Mouse (Mus musculus) intestine, embryonic 14.5 days (tissue): ENCODE results near the gene Milr1. TPM values are rescaled to one million over a fixed set of nuclear protein-coding genes. Genes with fewer than 3 reads are reported as not detected.

Experiments used
- ATAC-seq: fragments of 200-750 bp; cut with Nextera tagmentation; replicated peaks from 2 replicates; pipeline ENCODE4 v1.8.0; 2017; ENCODE audit warnings: low read depth, moderate number of reproducible peaks, moderate TSS enrichment, moderate library complexity; ENCODE audit not compliant: low FRiP score, low TSS enrichment
- DNase-seq: peaks from one replicate; pipeline ENCODE4 v3.0.0-alpha.2; 2018; ENCODE audit warnings: low spot score
- H3K27ac ChIP-seq: fragments of 300-500 bp; sonication (generic); 2 replicates; pipeline ENCODE4 v1.5.1; 2014; ENCODE audit warnings: low read depth, mild to moderate bottlenecking, control low read depth
- H3K27me3 ChIP-seq: fragments of 300-500 bp; sonication (generic); replicated peaks from 2 replicates; pipeline ENCODE4 v1.6.1; 2014; ENCODE audit warnings: low read length, control low read depth; ENCODE audit not compliant: control insufficient read depth, insufficient read depth
- H3K36me3 ChIP-seq: fragments of 300-500 bp; sonication (generic); 2 replicates; pipeline ENCODE4 v1.6.1; 2014; ENCODE audit warnings: low read length, control low read depth; ENCODE audit not compliant: control insufficient read depth, insufficient read depth
- H3K4me1 ChIP-seq: fragments of 300-500 bp; sonication (generic); replicated peaks from 2 replicates; pipeline ENCODE4 v1.6.1; 2014; ENCODE audit warnings: low read length, control low read depth, mixed read lengths; ENCODE audit not compliant: control insufficient read depth, insufficient read depth
- H3K4me2 ChIP-seq: fragments of 300-500 bp; sonication (generic); 2 replicates; pipeline ENCODE4 v1.6.1; 2014; ENCODE audit warnings: low read length
- H3K4me3 ChIP-seq: fragments of 300-500 bp; sonication (generic); 2 replicates; pipeline ENCODE4 v1.5.1; 2014; ENCODE audit warnings: low read depth, low read length, control low read depth, mixed read lengths
- H3K9ac ChIP-seq: fragments of 300-500 bp; sonication (generic); 2 replicates; pipeline ENCODE4 v1.6.1; 2014; ENCODE audit warnings: mild to moderate bottlenecking, low read length
- H3K9me3 ChIP-seq: fragments of 300-500 bp; sonication (generic); 2 replicates; pipeline ENCODE4 v1.6.1; 2016; ENCODE audit warnings: low read length, control low read depth; ENCODE audit not compliant: control insufficient read depth
- WGBS: fragments of 180-500 bp; shearing (Covaris S2); extraction: QIAGEN DNeasy Blood & Tissue Kit; methylation state at CpG from one replicate; pipeline ENCODE4 v1.1.7; 2014; 5-methylcytosine and 5-hydroxymethylcytosine counted together
- polyA plus RNA-seq: library from polyadenylated mRNA; unstranded; fragments of >200 nt; fragmentation: Nextera tagmentation; extraction: Ambion mirVana; gene quantifications from 2 replicates; pipeline ENCODE4 v1.2.1, GENCODE M21; 2014

Milr1 gene
- polyA plus RNA-seq, 1 experiment from 2014 or later, result 1.6 TPM

DNA sequence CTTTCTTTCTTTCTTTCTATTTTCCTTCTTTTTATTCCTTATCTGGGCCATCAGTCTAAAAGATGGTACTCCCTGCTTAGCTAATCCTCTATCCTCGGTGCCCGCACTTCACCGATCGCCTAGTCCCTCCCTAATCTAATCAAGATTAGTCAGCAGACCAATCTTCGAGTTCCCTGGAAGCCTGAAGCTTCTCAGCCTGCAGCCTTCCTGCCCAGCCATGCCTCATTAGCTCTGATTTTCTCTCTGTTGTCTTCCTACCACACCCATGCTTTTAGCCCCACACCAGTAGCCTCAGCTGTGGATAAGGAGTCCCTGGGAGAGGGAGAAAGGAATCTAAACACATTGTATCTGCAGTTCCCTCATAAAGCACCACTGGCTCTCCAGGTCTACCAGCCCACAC, 4.6 kb downstream of the Milr1 start:
- WGBS, result 57% methylated on average over 5 of the region's 5 CpGs
- Histone ChIP-seq H3K9me3 (no peaks in the 10 kb centered on the region), H3K36me3 (no peaks in the 10 kb centered on the region), H3K9ac (no peak overlapping the region), H3K4me2 (no peak overlapping the region), H3K4me3 (no peak overlapping the region), H3K27me3 (no peaks in the 10 kb centered on the region), H3K27ac (no peak overlapping the region), H3K4me1 (no peaks in the 10 kb centered on the region)
- ATAC-seq, result no peak
- no peak for DNase-seq

DNA sequence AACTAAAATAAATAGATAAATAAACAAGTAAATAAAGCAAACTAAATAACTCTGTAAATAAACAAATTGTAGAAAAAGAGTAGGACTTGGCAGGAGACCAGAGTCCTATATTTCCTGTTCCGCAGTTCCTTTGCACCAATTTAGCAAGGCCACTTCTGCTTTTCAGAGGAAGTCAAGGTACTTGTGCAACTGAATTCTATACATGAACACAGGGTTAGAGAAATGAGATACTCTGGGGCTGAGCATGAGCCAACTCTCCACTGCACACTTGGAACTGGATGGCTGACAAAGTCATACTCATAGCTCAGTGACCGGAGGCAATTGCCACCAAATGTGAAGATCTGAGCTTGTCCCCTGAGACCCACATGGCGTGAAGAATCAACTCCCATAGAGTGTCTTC, 8.0 kb downstream of the Milr1 start:
- Histone ChIP-seq H3K4me2 (no peak overlapping the region), H3K9ac (no peak overlapping the region), H3K27ac (no peak overlapping the region), H3K27me3 (no peaks in the 10 kb centered on the region), H3K4me1 (peaks cover 13% of the 10 kb centered on the region), H3K36me3 (no peaks in the 10 kb centered on the region), H3K9me3 (no peaks in the 10 kb centered on the region), H3K4me3 (no peak overlapping the region)
- 89% methylated on average over 3 of the region's 3 CpGs for WGBS
- DNase-seq (no peak), ATAC-seq (no peak)

DNA sequence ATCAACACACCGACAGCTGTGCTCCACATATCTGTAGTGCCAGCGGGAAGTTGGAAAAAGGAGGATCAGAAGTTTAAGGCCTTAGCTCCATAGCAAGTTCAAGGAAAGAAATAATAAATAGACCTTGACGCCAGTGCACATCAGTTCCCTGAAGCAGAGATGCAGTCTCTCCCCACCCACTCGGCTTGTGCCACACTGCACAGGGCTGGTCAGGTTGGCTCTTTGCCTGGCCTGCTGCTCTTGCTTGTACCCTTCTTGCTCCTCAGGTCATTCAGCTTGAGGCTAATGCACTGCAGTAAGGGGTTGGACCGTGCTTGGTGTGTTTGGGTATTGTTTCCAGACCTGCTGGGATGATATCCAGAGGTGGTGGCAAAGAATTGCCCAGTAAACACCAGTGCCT, 9.5 kb downstream of the Milr1 start:
- H3K4me3 ChIP-seq, result no peak overlapping the region
- 90% methylated on average over 5 of the region's 5 CpGs for WGBS
- DNase-seq, result no peak
- no peaks in the 10 kb centered on the region for H3K27me3 ChIP-seq
- H3K4me2 ChIP-seq, result no peak overlapping the region
- H3K36me3 ChIP-seq, result peaks cover 4% of the 10 kb centered on the region; the same call in 1 of the 2 replicates
- no peak overlapping the region for H3K9ac ChIP-seq
- H3K4me1 ChIP-seq, result peaks cover 13% of the 10 kb centered on the region
- no peak for ATAC-seq
- H3K27ac ChIP-seq, result no peak overlapping the region
- no peaks in the 10 kb centered on the region for H3K9me3 ChIP-seq

DNA sequence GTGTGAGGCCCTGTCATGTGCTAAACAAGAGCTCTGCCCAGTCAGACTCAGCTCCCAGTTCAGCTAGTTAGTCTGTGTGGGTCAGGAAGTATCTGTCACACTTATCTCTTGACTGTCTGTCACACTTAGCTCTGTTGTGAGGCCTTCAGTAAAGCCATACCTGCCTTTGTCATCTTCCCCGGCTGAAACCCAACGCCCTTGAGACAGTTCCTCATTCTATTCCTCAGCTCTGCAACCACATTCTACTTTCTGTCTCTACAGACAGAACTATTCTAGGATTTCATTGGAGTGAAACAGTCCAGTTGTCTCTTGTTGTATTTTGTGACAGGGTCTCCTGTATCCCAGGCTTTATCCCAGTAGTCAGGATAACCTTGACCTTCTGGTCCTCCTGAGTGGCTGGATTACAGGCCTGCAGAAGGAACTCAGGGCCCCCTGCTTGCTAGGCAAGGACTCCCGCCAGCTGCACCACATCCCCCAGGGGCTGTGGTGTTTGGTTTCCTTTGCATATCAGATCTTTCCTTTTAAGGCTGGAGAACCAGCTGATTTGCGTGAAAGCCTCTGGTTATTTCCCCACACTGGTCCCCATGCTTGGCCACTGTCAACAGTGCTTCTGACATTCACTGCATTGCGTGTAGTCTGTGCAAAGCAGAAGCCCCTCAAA, 11.2 kb downstream of the Milr1 start:
- peak; percentile 45 for ATAC-seq

DNA sequence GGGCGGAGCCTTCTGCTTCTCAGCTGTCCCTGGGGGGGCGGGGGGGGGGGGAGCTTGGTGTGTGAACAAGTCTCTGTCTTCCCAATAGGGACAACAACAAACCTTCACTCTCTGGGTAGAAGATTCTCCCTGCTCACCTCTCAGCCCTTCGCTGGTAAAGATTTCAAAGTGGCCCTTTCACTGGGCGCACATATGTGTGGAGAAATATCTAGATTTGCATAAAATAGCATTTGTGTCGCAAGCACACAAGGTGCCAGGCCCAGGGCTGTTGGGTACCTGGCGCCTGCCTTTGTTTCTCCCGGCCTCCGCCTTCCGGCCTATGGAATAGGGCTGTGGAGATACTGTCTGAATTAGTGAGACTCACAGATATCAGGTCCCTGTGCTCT, 11.8 kb downstream of the Milr1 start:
- Histone ChIP-seq H3K27me3 (no peaks in the 10 kb centered on the region), H3K4me1 (peaks cover 13% of the 10 kb centered on the region), H3K4me2 (no peak overlapping the region), H3K9me3 (peaks cover 3% of the 10 kb centered on the region; the same call in 1 of the 2 replicates), H3K27ac (peak overlapping the region; percentile 73), H3K36me3 (peaks cover 25% of the 10 kb centered on the region), H3K4me3 (no peak overlapping the region), H3K9ac (no peak overlapping the region)
- WGBS, result 71% methylated on average over 9 of the region's 9 CpGs
- no peak for DNase-seq
- ATAC-seq, result no peak

More for the DNA sequence above, 11.2 kb downstream of the Milr1 start:
- Histone ChIP-seq H3K9ac (no peak overlapping the region), H3K27ac (peak overlapping the region; percentile 73), H3K4me3 (no peak overlapping the region), H3K36me3 (peaks cover 20% of the 10 kb centered on the region), H3K4me2 (no peak overlapping the region), H3K4me1 (peaks cover 13% of the 10 kb centered on the region), H3K9me3 (no peaks in the 10 kb centered on the region), H3K27me3 (no peaks in the 10 kb centered on the region)
- 21% methylated on average over 5 of the region's 5 CpGs for WGBS
- DNase-seq, result peak; percentile 67

DNA sequence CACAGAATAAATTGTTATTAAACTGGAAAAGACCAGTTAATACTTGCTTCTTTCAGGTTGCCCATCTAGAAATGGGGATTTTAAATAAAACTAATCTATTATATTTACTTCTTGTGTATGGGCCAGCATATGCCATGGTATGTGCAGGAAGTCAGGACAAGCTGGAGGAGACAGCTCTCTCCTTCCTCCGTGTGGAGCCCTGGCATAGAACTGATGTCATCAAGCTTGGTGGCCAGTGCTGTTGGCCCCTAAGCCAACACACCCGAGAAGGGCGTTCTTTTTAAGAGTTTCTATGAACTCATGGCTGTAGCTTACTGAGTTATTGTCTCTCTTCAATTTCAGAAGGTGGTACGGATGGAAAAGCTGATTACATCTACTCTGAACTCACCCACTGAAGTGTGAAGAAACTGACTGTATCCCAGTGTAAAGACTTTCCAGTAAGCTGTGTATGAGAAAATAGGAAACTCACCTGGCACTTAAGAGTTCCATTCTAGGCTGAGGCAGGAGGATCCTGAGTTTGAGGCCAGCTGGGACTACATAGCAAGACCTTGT, 15.7 kb downstream of the Milr1 start:
- H3K27me3 ChIP-seq, result no peaks in the 10 kb centered on the region
- no peak overlapping the region for H3K4me2 ChIP-seq
- H3K4me1 ChIP-seq, result peaks cover 13% of the 10 kb centered on the region
- H3K9ac ChIP-seq, result no peak overlapping the region
- H3K4me3 ChIP-seq, result no peak overlapping the region
- H3K36me3 ChIP-seq, result peaks cover 61% of the 10 kb centered on the region
- WGBS, result 95% methylated on average over 4 of the region's 4 CpGs
- no peak overlapping the region for H3K27ac ChIP-seq
- DNase-seq (peak; percentile 43), ATAC-seq (no peak)
- peaks cover 4% of the 10 kb centered on the region; the same call in 1 of the 2 replicates for H3K9me3 ChIP-seq

DNA sequence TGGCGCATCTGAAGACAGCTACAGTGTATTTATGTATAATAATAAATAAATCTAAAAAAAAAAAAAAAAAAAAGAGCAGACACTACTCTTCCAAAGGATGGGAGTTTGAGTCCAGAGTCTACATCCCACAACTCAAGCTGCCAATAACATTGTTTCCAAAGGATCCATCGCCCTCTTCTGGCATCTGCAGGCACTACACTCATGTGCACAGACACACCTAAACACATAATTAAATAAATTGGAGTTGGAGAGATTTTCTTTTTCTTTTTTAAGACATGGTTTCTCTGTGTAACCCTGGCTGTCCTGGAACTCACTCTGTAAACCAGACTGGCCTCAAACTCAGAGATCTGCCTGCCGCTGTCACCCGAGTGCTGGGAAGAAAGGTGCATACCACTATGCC, 16.5 kb downstream of the Milr1 start:
- H3K9ac ChIP-seq, result no peak overlapping the region
- H3K36me3 ChIP-seq, result peaks cover 68% of the 10 kb centered on the region
- DNase-seq (peak; percentile 53), ATAC-seq (no peak)
- H3K4me2 ChIP-seq, result no peak overlapping the region
- H3K27me3 ChIP-seq, result no peaks in the 10 kb centered on the region
- no peak overlapping the region for H3K4me3 ChIP-seq
- WGBS, result 95% methylated on average over 4 of the region's 4 CpGs
- H3K27ac ChIP-seq, result no peak overlapping the region
- peaks cover 4% of the 10 kb centered on the region; the same call in 1 of the 2 replicates for H3K9me3 ChIP-seq
- peaks cover 7% of the 10 kb centered on the region for H3K4me1 ChIP-seq

DNA sequence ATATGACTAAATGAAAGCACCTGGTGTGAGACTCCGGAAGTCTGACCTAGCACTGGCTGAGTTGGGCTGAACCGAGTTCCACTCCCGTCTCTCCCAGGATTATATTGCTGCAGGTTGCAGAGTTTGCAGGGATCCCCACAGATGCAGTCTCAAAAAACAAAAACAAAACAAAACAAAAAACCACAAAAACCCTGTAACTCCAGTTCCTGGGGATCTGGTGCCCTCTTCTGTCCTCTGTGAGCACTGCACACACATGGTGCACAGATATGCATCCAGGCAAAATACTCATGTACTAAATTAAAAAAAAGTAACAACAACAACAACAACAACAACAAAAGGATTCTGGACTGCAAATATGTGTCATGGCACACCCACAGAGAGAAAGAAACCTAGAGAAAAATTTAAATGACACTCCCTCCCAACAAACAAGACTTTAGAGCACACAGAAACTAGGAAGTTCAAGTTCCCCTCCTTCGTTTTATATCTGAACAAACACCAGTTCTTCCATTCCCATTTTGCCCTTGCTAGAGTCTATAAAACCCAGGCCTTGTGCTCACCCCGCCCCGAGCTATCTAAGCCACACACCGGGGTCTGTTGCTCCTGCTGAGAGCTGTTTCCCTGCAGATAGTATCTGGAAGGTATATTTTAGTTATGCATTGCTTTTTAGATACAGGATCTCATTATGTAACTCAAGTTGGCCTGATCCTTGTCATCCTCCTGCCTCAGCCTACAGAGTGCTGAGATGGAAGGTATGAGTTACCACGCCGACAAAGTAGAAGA, 19.4 kb downstream of the Milr1 start:
- Histone ChIP-seq H3K4me1 (no peaks in the 10 kb centered on the region), H3K9ac (no peak overlapping the region), H3K9me3 (peaks cover 4% of the 10 kb centered on the region; the same call in 1 of the 2 replicates), H3K4me3 (no peak overlapping the region), H3K27ac (no peak overlapping the region), H3K27me3 (no peaks in the 10 kb centered on the region), H3K4me2 (no peak overlapping the region), H3K36me3 (peaks cover 93% of the 10 kb centered on the region)
- DNase-seq (peak; percentile 52), ATAC-seq (no peak)
- WGBS, result 91% methylated on average over 9 of the region's 9 CpGs
